Mouse (Mus musculus) ES-E14 (cell line): ENCODE data around the gene Ppm1h.

Source experiments
- CHD2 ChIP-seq: IDR thresholded peaks from 2 replicates; pipeline ENCODE4 v1.6.1; 2014; ENCODE audit warnings: mild to moderate bottlenecking, low read depth, low read length, inconsistent platforms
- HCFC1 ChIP-seq: IDR thresholded peaks from 2 replicates; pipeline ENCODE4 v1.6.1; 2012; ENCODE audit warnings: low read length, inconsistent platforms, borderline replicate concordance; ENCODE audit not compliant: insufficient read depth
- MAFK ChIP-seq: IDR thresholded peaks from 2 replicates; pipeline ENCODE4 v1.6.1; 2014; ENCODE audit warnings: mild to moderate bottlenecking, low read depth, low read length, inconsistent platforms; ENCODE audit not compliant: insufficient read depth
- ZNF384 ChIP-seq: IDR thresholded peaks from 2 replicates; pipeline ENCODE4 v1.6.1; 2012; ENCODE audit warnings: low read depth, low read length, inconsistent platforms

DNA sequence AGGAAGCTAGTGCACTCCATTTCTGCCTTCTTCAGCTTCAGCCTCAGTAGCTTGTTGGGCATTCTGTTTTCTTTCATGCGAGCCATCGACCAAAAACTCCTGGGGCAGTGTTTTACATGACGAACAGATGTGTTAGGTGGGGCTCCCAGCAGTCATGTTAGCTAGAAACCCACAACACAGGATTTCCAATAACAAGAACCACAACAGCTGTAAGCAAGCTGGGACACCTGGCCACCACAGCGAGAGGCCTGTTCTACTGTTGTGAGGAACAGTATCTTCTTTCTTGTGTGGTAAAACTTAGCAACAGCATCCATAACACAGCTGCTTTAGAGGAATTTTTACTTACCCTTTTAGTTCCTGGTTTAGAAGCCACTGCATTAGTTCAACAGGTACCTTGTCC is 79.8 kb downstream of the Ppm1h start:
- no peak for TF ChIP-seq ZNF384
- TF ChIP-seq MAFK, result no peak
- no peak for TF ChIP-seq HCFC1
- TF ChIP-seq CHD2, result no peak
